Mouse (Mus musculus) heart, embryonic 11.5 days (tissue): ENCODE data around the gene Saxo1. TPM values are rescaled to one million over a fixed set of nuclear protein-coding genes. Genes with fewer than 3 reads are reported as not detected.
A peak's percentile ranks its signal among the peaks of the same experiment; 100 is the strongest.

Source experiments
- ATAC-seq: fragments of 200-750 bp; cut with Nextera tagmentation; replicated peaks from 2 replicates; pipeline ENCODE4 v1.8.0; 2017; ENCODE audit warnings: moderate library complexity; ENCODE audit not compliant: insufficient number of reproducible peaks, low FRiP score, low TSS enrichment
- H3K27ac ChIP-seq: fragments of 300-500 bp; sonication (generic); 2 replicates; pipeline ENCODE4 v1.5.1; 2014; ENCODE audit warnings: mild to moderate bottlenecking, low read depth, low read length
- H3K27me3 ChIP-seq: fragments of 300-500 bp; sonication (generic); 2 replicates; pipeline ENCODE4 v1.6.1; 2014; ENCODE audit warnings: mild to moderate bottlenecking, low read length, mixed read lengths; ENCODE audit not compliant: control insufficient read depth, insufficient read depth
- H3K36me3 ChIP-seq: fragments of 300-500 bp; sonication (generic); 2 replicates; pipeline ENCODE4 v1.6.1; 2014; ENCODE audit warnings: mild to moderate bottlenecking, low read length, moderate library complexity, mixed read lengths; ENCODE audit not compliant: control insufficient read depth, insufficient read depth
- H3K4me1 ChIP-seq: fragments of 300-500 bp; sonication (generic); 2 replicates; pipeline ENCODE4 v1.6.1; 2014; ENCODE audit warnings: low read length; ENCODE audit not compliant: control insufficient read depth, insufficient read depth
- H3K4me2 ChIP-seq: fragments of 300-500 bp; sonication (generic); 2 replicates; pipeline ENCODE4 v1.6.1; 2014; ENCODE audit warnings: mild to moderate bottlenecking, moderate library complexity
- H3K4me3 ChIP-seq: fragments of 300-500 bp; sonication (generic); 2 replicates; pipeline ENCODE4 v1.5.1; 2014; ENCODE audit warnings: low read depth, low read length
- H3K9ac ChIP-seq: fragments of 300-500 bp; sonication (generic); 2 replicates; pipeline ENCODE4 v1.6.1; 2014; ENCODE audit warnings: mild to moderate bottlenecking, low read depth, low read length, moderate library complexity
- H3K9me3 ChIP-seq: fragments of 300-500 bp; sonication (generic); replicated peaks from 2 replicates; pipeline ENCODE4 v1.6.1; 2016; ENCODE audit warnings: low read length; ENCODE audit not compliant: control insufficient read depth
- WGBS: fragments of 180-500 bp; shearing (Covaris S2); extraction: QIAGEN DNeasy Blood & Tissue Kit; methylation state at CpG from one replicate; pipeline ENCODE4 v1.1.7; 2014; ENCODE audit not compliant: insufficient replicate concordance; 5-methylcytosine and 5-hydroxymethylcytosine counted together
- polyA plus RNA-seq: library from polyadenylated mRNA; unstranded; fragments of >200 nt; fragmentation: Nextera tagmentation; extraction: Ambion mirVana; gene quantifications from 2 replicates; pipeline ENCODE4 v1.2.1, GENCODE M21; 2014

Saxo1 gene
- polyA plus RNA-seq, result not detected in 2 replicates

DNA sequence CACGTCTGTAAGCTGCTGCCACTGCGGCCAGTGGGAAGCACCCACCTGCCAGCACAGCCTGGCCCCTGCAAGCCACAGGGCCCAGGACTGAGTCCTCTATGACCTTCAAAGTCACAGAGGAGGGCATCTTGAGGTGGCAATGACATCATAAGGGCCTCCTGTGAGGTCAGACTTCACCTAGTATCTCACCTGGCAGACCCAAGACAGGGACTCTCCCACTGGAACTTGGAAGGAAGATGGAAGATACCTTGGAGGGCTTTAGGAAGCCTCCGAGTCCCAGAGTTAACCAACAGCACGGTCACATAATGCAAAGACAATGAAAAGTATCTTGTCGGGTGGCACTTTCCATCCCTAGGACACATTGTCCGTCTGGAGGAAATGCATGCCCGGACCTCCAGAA is at the start of gene Saxo1:
Gene Saxo1 (minus strand): TSS at position 101 of the 400 bp plus-strand sequence.
- H3K9ac ChIP-seq, result no peak within 1 kb of the TSS
- H3K9me3 ChIP-seq, result no peaks in the 10 kb centered on the region
- no peak for ATAC-seq
- H3K36me3 ChIP-seq, result no peaks in the 10 kb centered on the region
- H3K27me3 ChIP-seq, result no peaks in the 10 kb centered on the region
- no peak within 1 kb of the TSS for H3K27ac ChIP-seq
- H3K4me2 ChIP-seq, result no peak within 1 kb of the TSS
- WGBS, result 84% methylated on average over 7 of the region's 7 CpGs
- no peaks in the 10 kb centered on the region for H3K4me1 ChIP-seq
- H3K4me3 ChIP-seq, result no peak within 1 kb of the TSS

DNA sequence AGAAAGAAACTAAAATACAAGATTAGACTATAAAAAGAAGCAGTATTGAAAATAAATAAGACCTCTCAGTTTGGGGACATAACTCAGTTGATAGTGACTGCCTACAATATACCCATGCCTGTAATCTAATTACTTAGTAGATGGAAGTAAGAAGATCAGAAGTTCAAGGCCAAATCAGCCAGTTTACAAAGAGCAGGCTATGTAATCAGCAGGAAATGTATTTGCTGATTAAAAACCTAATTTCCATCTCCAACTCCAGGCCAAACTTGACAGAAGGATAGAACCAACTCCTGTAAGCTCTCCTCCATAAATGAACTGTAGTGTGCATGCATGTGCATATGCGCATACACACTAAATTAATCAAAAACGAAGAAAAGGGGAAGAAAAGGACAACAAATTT is 33.2 kb upstream of the Saxo1 start:
- peaks cover 11% of the 10 kb centered on the region for H3K36me3 ChIP-seq
- H3K9me3 ChIP-seq, result no peaks in the 10 kb centered on the region
- H3K4me1 ChIP-seq, result no peaks in the 10 kb centered on the region
- no peak for ATAC-seq
- WGBS, result 100% methylated on average over 2 of the region's 2 CpGs
- no peak overlapping the region for H3K27ac ChIP-seq
- no peak overlapping the region for H3K9ac ChIP-seq
- H3K4me2 ChIP-seq, result no peak overlapping the region
- H3K27me3 ChIP-seq, result no peaks in the 10 kb centered on the region
- no peak overlapping the region for H3K4me3 ChIP-seq

DNA sequence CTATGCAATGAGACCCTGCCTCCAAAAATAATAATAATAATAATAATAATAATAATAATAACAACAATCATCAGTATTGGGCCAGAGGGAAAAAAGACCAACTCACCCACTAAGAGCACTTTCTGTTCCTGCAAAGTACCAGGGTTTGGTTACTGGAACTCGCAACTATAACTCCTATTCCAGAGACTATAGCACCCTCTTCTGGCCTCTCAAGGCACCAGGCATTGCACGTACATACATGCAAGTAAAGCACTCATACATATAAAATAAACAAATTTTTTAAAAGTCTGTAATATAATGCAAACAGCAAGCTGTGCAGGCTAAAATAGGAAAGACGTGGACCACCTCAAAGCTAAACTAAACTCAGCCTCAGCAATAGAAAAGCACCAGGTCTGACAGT is 30.1 kb upstream of the Saxo1 start:
- H3K9ac ChIP-seq, result no peak overlapping the region
- whole genome bisulfite sequencing, result 85% methylated on average over 3 of the region's 3 CpGs
- H3K9me3 ChIP-seq, result no peaks in the 10 kb centered on the region
- no peak for ATAC-seq
- H3K36me3 ChIP-seq, result peaks cover 20% of the 10 kb centered on the region
- H3K27me3 ChIP-seq, result no peaks in the 10 kb centered on the region
- H3K4me2 ChIP-seq, result no peak overlapping the region
- no peak overlapping the region for H3K27ac ChIP-seq
- H3K4me1 ChIP-seq, result no peaks in the 10 kb centered on the region
- no peak overlapping the region for H3K4me3 ChIP-seq

DNA sequence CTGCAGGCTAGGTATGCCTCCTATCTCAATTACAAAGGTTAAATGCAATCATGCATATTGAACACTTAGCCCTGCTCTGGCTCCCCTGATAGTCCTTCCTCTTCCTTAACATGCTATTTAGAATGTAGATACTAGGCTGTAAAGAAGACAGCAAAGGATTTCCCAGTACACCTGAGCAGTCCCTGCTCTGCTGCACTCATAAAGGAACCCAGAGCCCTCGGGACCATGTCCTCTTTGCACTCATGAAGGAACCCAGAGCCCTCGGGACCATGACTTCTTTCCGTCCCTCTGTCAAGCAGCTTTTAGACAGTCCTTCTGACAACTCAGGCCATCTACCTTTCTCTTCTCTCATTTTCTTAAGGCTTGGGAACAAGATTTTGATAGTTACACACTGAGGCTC is 22.5 kb upstream of the Saxo1 start:
- Histone ChIP-seq H3K9me3 (no peaks in the 10 kb centered on the region), H3K9ac (no peak overlapping the region), H3K27ac (no peak overlapping the region), H3K27me3 (no peaks in the 10 kb centered on the region), H3K4me2 (no peak overlapping the region), H3K4me3 (no peak overlapping the region), H3K4me1 (peaks cover 16% of the 10 kb centered on the region), H3K36me3 (peaks cover 10% of the 10 kb centered on the region)
- WGBS, result 90% methylated on average over 3 of the region's 3 CpGs
- no peak for ATAC-seq

DNA sequence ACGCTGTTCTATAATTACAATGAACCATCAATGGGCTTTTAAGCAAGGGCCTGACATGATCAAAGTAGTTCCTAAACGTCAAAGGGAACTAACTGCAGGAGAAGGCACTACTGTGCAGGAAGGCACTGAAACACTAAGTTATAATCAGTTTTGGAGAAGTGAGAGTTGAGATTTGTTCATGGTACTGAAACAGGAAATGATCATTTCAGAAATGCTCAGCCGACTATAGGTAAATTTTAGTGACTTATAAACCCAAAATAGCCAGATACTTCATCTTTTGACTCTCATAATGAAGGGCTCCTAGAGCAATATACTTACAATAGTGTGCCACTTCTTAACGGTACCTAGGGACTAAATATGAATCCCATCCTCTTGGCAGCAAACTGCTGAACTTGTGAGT is 21.9 kb upstream of the Saxo1 start:
- Histone ChIP-seq H3K9me3 (no peaks in the 10 kb centered on the region), H3K27ac (no peak overlapping the region), H3K9ac (no peak overlapping the region), H3K4me3 (no peak overlapping the region), H3K36me3 (peaks cover 7% of the 10 kb centered on the region), H3K4me2 (no peak overlapping the region), H3K27me3 (no peaks in the 10 kb centered on the region), H3K4me1 (peaks cover 16% of the 10 kb centered on the region)
- 72% methylated on average over 4 of the region's 4 CpGs for WGBS
- no peak for ATAC-seq

DNA sequence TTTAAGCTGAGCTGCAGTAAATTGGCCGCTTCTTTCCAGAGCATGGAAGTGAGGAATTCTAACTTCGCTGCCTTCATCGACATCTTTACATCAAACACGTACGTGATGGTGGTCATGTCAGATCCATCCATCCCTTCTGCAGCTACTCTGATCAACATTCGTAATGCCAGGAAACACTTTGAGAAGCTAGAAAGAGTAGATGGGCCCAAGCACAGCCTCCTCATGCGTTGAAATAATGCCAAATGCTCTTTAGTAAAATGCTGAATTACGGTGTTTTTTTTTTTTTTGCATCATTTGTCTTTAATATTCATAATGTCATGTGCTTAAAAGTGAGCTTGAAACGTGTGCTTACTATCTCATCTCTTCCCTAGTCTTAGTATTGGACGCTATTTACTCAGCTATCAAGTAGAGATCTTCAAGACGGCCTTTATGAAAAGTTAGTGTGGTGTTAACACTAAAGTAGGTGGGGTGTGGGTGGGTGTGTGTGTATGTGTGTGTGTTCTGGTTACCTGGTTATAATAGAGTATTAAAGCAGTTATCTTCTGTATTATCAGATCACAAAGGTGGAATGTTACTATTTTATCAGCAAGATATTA is 18.6 kb upstream of the Saxo1 start:
- ATAC-seq, result no peak
- peak overlapping the region; percentile 93 for H3K4me2 ChIP-seq
- H3K9me3 ChIP-seq, result no peaks in the 10 kb centered on the region
- 11% methylated on average over 11 of the region's 11 CpGs for WGBS
- peak overlapping the region; percentile 97 for H3K9ac ChIP-seq
- H3K4me3 ChIP-seq, result peak overlapping the region; percentile 92
- H3K27me3 ChIP-seq, result no peaks in the 10 kb centered on the region
- H3K27ac ChIP-seq, result no peak overlapping the region
- H3K4me1 ChIP-seq, result peaks cover 16% of the 10 kb centered on the region
- H3K36me3 ChIP-seq, result no peaks in the 10 kb centered on the region

GRCm38 (mm10) chr4:86576120-86576541 is 18.0 kb upstream of the Saxo1 start:
- no peak for ATAC-seq
- no peaks in the 10 kb centered on the region for H3K27me3 ChIP-seq
- peak overlapping the region; percentile 97 for H3K9ac ChIP-seq
- WGBS, result under 1% methylated on average over 20 of the region's 20 CpGs
- H3K4me3 ChIP-seq, result peak overlapping the region; percentile 92
- H3K27ac ChIP-seq, result peak overlapping the region; percentile 96
- H3K9me3 ChIP-seq, result no peaks in the 10 kb centered on the region
- no peaks in the 10 kb centered on the region for H3K36me3 ChIP-seq
- peak overlapping the region; percentile 93 for H3K4me2 ChIP-seq
- H3K4me1 ChIP-seq, result peaks cover 16% of the 10 kb centered on the region

- H3K4me2 ChIP-seq, result peak within 1 kb of the TSS; percentile 93
- no peaks in the 10 kb centered on the region for H3K9me3 ChIP-seq
- no peaks in the 10 kb centered on the region for H3K36me3 ChIP-seq
- H3K27me3 ChIP-seq, result no peaks in the 10 kb centered on the region
- WGBS, result under 1% methylated on average over 53 of the region's 53 CpGs
- H3K4me3 ChIP-seq, result peak within 1 kb of the TSS; percentile 92
- peaks cover 16% of the 10 kb centered on the region for H3K4me1 ChIP-seq
- ATAC-seq, result peak; percentile 95
- peak within 1 kb of the TSS; percentile 96 for H3K27ac ChIP-seq
- peak within 1 kb of the TSS; percentile 97 for H3K9ac ChIP-seq
Measured at GRCm38 (mm10) chr4:86575283-86575983, 17.3 kb upstream of the Saxo1 start, which contains the start of gene Rraga. TSS of gene Rraga (plus strand) at chr4:86575668.

GRCm38 (mm10) chr4:86574939-86575282 is 16.8 kb upstream of the Saxo1 start:
- 17% methylated on average over 6 of the region's 6 CpGs for WGBS
- ATAC-seq, result no peak
- Histone ChIP-seq H3K4me1 (peaks cover 16% of the 10 kb centered on the region), H3K27ac (peak overlapping the region; percentile 96; the same call in 1 of the 2 replicates), H3K9me3 (no peaks in the 10 kb centered on the region), H3K9ac (peak overlapping the region; percentile 97), H3K4me3 (peak overlapping the region; percentile 92), H3K4me2 (peak overlapping the region; percentile 93), H3K27me3 (no peaks in the 10 kb centered on the region), H3K36me3 (no peaks in the 10 kb centered on the region)
